Mouse (Mus musculus): ENCODE measurements around the gene Bbs4. TPM values are rescaled to one million over a fixed set of nuclear protein-coding genes. Genes with fewer than 3 reads are reported as not detected.
A peak's percentile ranks its signal among the peaks of the same experiment; 100 is the strongest.

The Bbs4 gene
- total RNA-seq, 2 experiments from 2014 or later: 3.8 to 4.1 TPM

DNA sequence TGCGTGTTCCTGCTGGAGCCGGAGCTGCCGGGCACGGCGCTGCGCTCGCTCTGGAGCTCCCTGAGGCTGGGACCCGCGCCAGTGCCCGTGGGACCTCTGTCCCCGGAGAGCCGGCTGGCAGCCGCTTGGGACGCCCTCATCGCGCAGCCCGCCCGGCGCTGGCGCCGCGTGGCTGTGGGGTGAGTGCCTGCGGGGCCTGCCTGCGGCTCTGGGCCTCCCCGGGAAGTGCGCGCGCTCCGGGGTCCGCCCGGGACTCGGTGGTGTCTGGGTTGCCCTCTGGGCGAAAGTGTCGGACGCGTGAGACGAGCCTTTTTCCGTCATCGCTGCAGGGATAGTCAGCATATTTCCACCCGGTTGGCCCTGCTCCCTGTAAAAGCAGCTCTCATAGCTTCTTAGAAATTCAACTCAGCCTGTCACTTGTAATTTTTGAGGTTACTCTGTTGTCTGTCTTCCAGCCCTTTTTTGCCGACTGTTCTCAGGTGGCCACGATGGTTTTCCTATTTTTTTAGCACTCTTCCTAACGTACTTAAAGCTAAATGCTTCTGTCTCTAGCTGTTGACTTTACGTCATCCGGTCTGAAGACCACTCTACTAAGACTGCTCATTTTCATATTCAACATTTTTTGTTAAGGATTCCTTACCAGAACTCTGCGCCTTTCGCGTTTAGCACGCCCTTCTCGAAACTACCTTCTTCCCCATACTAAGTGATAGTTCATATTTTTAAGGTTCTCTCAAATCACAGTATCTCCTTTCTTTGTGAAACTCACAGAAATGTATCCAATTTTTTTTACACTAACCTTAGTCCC, 61.4 kb downstream of the Bbs4 start:
- no peak for DNase-seq

DNA sequence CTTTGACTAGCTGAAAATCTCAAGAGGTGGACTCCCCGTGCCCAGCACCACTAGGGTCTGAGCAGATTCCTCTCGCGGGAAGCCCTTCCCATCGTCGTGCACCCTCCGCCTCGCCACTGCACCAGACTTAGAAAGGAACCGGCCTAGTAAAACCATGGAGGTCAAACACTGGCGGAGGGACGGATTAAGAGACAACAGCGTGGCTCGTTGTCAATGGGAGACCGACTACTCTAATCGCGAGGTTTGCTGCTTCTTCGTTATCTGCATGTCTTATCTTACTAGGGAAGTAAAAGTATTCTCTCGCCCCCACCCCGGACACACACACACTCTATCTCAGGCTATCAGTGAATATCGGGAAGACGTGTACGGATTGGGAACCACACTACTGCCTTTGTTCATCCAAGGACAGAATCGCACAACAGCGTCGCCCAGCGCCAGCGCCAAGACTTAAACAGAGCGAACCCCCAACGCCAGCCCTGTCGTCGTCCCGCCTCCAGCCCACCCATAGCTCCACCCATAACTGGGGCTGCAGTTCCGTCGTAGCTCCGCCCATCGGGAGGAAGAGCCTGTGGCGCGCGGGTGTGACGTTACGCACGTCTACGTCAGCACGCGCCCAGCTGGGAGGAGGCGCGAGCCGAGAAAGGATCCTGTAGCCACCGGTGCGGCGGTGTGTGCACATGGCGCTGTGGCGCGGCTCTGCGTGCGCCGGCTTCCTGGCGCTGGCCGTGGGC, 62.2 kb downstream of the Bbs4 start, which contains the start of gene Adpgk:
TSS of gene Adpgk (plus strand) at position 602 of the 731 bp plus-strand sequence.
- peak; percentile 96 for DNase-seq

DNA sequence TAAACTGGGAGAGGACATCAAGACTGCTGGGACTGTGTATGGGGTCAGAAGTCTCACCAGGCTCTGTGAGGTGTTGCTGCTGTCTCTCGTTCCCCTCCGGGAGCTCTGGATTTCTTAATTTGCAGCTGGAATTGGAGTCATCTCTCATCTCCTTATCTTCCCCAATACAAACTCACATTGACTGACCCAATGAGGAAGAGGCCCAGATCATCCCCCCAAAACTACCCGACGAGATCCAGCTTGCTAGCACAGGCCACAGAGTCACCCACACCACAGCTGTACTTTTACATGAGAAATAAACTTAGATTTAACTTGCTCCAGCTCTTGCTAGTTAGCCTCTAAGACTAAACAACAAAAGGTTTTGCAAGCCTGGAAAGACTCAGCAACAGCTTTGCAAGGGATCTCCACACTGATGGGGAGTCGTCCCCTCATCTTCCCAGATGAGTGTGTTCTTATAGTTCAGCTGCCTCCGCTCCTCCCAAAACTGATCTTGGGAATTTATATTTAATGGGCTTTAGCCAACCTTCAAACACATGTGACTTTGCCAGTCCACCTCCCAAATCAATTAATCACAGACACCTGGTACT, 63.7 kb downstream of the Bbs4 start:
- no peak for DNase-seq

DNA sequence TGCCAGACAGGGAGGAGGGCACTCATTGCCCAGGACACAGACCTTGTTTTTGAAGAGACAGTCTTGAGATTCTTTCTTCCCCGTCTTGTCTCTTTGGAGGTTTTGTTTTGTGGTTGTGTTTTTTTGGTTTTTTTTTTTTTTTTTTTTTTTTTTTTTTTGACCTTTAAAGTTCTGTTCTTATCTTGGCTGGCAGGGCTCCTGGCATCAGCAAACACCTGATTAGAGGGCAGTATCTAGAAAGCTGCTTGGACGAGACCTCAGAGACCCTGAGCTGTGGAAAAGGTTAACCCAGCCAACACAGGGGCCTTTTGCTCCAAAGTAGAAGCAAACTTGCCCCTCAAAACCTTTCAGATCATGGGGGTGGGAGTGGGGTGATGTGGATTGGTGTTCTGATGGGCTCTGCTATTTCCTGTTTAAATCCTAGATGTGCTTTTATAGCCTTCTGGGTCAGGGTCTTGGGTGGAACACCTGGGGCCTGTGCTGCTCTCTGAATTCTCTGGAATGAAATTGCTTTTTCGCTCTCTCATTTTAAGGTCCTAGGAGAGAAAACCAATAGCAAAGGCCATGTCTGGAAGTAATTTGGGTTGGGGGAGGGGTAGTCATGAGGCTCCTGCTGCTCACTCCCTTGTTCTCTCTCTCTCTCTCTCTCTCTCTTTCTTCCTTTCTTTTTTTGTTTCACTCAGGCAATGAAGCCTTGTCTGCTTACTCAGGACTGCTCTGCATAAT, 64.5 kb downstream of the Bbs4 start:
- no peak for DNase-seq

DNA sequence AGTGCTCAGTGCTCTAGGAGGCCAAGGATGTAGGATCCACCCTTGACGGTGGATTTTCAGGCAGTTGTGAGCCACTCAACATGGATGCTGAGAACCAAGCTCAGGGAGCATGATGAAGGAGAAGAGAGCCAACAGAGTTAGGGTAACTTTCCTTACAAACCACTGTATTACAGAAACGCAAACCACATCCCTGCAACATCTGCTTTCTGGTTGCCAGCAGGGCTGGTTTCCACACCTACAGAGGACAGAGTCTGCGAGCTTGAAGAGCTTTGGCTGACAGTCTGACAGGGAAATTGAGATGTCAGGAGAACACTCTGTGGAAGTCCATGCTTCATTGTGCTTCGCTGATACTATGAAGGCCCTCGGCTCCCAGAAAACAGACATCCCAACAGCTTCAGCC, 65.2 kb downstream of the Bbs4 start:
- DNase-seq: no peak

DNA sequence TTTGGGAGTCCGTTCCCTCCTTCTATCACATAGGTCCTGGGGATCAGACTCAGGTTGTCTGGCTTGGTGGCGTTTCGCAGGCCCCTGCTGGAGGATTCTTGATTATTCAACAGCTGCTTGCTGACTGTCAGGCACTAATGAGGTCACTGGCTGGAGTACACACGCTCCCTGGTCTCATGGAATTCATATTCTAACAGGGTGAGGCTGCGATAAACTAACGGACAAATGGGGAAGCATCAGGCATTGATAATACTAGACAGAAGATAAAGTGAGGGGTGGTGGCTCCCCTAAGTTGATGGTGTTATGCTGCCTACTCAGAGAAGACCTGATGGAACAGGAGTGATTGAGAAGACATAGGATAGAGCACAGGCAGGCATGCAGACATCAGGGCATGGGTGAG, 67.7 kb downstream of the Bbs4 start:
- no peak for DNase-seq

DNA sequence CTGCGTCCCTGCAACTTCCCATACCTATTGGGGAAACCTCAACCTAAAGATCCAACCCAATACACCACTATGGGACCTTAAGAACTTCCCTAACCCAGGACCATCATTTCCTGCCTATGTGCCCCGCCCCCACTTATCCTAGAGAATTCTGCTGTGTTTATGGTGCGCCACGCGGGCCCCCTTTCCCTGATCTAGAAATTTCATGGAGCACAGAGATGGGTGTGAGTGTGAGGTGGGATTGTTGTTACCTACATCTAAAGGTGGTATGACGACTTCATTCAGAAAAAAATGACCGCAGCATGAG, 70.7 kb downstream of the Bbs4 start:
- DNase-seq: no peak

DNA sequence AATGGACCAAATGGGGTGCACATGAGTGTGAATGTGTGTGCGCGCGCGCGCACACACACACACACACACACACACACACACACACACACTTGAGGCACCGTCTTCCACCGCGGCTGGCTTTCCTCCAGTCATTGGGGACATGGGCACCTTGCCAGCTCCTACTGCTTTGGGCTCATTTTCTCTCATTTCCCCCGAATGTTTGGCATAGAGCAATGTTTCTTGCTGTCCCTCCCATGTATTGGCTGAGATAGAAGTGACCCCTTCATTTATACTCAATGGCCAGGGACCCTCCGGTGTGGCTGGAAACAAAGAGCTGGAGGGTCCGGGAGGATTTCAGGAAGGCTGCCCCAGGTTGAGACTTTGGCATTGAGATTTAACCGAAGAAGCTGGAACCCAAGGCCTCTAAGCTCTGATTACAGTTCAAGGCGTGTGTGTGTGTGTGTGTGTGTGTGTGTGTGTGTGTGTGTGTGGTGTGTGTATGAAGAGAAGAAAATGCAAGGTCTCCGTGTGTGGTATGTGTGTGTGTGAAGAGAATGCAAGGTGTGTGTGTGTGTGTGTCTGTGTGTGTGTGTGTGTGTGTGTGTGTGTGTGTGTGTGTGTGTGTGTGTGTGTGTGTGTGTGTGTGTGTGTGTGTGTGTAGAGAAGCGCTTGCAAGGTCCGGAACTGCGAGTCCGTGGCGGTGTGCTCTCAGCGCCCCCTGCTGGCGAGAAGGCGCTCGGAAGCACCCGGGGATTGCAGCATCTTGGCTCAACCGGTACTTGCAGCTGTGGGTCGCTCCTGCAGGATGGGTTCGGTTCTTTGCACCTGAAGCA, 71.2 kb downstream of the Bbs4 start:
- peak; percentile 90 for DNase-seq

DNA sequence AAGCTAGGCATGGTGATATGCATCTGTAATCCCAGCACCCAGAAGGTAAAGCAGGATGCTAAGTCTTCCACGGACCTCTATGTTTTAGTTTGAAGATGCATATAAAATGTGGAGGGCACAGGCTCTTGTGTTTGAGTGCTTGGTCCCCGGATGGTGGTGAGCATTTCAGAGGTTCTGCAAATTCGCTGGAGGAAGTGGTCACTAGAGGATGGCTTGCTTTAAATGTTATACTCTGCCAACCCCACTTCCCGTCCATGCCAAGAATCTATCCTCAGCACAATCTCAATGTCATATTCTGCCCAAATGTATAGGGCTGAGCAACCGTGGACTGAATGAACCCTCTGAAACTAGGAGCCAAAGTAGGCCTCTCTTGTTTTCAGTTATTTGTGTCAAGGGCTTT, 72.4 kb downstream of the Bbs4 start:
- DNase-seq: no peak

DNA sequence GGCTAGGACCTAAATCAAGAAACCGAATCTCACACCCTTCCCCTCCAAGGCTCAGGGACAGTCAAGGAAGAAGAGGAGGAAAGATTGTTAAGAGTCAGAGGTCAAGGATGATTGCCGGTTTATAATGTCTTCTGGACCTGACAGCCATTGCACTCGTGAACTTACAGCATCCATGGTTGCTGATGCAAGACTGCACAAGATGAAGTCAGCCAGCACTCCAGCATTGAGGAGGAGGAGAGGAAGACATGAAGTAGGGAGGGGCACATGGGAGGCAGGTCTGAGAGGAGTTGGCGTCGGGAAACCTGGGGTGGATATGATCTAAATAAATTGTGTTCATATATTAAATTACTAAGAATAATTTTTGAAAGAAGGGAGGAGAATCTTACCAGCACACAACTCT, 74.6 kb downstream of the Bbs4 start:
- no peak for DNase-seq

DNA sequence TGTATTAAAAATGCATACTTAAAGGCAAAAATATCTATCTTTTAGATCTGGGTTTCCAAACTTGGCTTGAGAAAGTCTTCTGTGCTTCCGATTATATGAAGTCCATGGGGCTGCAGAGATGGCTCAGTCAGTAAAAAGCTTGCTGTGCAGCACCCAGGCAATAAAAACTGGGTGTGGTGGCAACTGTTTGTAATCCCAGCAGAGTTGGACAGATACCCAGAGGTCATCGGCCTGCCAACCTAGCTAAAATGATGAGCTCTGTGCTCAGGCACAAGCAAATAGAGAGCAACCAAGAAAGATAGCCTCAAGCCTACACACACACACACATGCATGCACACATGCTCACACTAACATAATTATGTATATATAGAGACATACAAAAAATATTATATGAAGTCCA, 75.1 kb downstream of the Bbs4 start:
- DNase-seq: no peak

DNA sequence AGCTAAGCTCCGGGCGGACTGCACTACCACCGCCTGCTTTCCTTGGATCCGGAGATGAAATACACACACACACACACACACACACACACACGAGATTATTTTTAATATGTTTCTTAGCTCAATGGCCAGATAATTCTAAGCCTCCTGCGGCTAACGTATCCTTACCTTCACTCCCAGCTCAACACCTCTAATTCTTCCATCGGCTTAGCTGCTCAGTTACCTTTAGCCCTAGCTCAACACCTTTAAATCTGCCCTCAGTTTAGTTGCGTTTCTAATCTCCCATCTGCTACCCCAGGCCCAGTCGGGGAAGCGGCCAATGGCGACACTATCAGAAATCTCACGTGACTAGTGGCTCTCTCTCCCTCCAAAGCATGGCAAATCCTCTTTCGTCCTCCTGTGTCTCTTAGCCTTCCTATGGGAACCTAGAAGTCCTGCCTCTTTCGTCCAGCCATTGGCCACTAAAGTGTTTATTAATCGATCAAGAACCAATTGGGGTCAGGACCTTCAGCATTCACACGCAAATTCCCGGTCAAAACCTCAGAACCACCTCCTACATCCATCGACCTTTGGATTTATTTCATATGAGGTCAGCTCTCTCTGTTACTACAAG, 78.4 kb downstream of the Bbs4 start:
- no peak for DNase-seq

DNA sequence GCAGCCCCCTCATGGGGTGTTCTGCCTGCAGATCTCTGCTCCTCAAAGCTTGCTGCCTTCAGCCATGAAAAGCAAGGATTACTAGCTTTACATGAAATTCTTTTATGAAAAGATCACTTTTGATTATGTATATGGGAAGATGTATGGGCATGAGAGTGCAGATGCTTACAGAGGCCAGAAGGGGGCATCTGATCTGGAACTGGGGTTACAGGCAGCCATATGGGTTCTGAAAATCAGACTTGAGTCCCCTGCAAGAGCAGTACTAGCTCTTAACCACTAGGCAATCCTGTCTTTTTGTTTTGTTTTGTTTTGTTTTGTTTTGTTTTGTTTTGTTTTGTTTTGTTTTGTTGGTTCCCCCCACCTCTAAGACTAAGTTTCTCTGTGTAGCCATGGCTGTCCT, 80.1 kb downstream of the Bbs4 start:
- DNase-seq: no peak

Other genes starting within 250 kb of the Bbs4 start
- 10 to 100 TPM; 10.3 to 15.7 TPM for gene Adpgk, start 62.0 kb downstream of the Bbs4 start, total RNA-seq (2021)
- gene Arih1, start 133.1 kb upstream of the Bbs4 start, total RNA-seq (2021): 10 to 100 TPM; 79.2 to 92.0 TPM
- 10 to 100 TPM; 25.7 to 37.4 TPM for gene Hexa, start 186.0 kb upstream of the Bbs4 start, total RNA-seq (2021)
- under 1 TPM; 0.56 to 0.63 TPM for gene Tmem202, start 186.3 kb upstream of the Bbs4 start, total RNA-seq (2021)
- not detected for gene Celf6, start 224.4 kb upstream of the Bbs4 start, total RNA-seq (2021)